Mouse (Mus musculus): ENCODE measurements around the gene Myo5c. TPM values are rescaled to one million over a fixed set of nuclear protein-coding genes. Genes with fewer than 3 reads are reported as not detected.

Myo5c gene
- total and polyA plus RNA-seq, 3 experiments: 0.13 TPM; not detected in 2

DNA sequence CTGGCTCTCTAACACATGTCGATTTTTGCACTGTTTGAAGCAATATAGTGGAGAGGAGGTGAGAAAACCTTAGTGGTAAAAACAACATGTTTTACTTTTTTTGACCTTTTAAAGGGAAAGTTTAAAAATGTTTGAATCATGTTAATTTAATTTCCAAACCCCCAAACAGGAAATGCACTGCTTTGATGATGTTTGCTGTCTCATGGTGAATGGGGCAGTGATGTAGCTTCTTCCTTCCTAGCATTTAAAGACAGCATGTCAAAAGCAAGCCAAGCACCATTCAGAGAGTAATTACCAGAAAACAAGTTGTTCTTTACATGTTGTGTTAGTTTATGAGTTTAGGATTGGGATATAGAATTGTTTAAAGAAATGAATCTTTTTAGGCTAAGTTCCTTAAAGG is 22.6 kb upstream of the Myo5c start:
- Histone ChIP-seq H3K4me1 (ENCODE audit: control insufficient read depth in 1 of 2, insufficient read depth in 2 of 2, low read length in 2 of 2) (no peaks in the 10 kb centered on the region), H3K79me2 (ENCODE audit: control insufficient read depth, insufficient read depth, low read length, poor library complexity) (no peaks in the 10 kb centered on the region), H3K36me3 (ENCODE audit: control insufficient read depth in 1 of 2, insufficient read depth in 2 of 2, low read length in 2 of 2) (no peaks in the 10 kb centered on the region; a peak in 1 of 4 replicates), H3K4me3 (ENCODE audit: control insufficient read depth in 1 of 2, insufficient read depth in 1 of 2, low read depth in 2 of 2, low read length in 2 of 2) (no peak overlapping the region), H3K9me3 (replicated peaks; ENCODE audit: insufficient read depth, low read length) (no peaks in the 10 kb centered on the region), H3K27me3 (ENCODE audit: control insufficient read depth in 1 of 2, insufficient read depth in 2 of 2, low read length in 2 of 2) (no peaks in the 10 kb centered on the region), H3K27ac (ENCODE audit: control insufficient read depth, low read depth, low read length) (no peak overlapping the region), H3K9ac (ENCODE audit: control insufficient read depth, low read depth, low read length, poor library complexity, severe bottlenecking) (no peak overlapping the region)
- DNase-seq (ENCODE audit: low read depth, low spot score): no peak
- TF ChIP-seq SMC3 (IDR thresholded peaks at IDR 0.05; ENCODE audit: low read depth, low read length) (no peak), POLR2AphosphoS2 (IDR thresholded peaks at IDR 0.05; ENCODE audit: low read length) (no peak), ETS1 (IDR thresholded peaks at IDR 0.05; ENCODE audit: low read depth, low read length) (no peak), POLR2AphosphoS5 (IDR thresholded peaks at IDR 0.05; ENCODE audit: borderline replicate concordance, low read depth, low read length) (no peak)

DNA sequence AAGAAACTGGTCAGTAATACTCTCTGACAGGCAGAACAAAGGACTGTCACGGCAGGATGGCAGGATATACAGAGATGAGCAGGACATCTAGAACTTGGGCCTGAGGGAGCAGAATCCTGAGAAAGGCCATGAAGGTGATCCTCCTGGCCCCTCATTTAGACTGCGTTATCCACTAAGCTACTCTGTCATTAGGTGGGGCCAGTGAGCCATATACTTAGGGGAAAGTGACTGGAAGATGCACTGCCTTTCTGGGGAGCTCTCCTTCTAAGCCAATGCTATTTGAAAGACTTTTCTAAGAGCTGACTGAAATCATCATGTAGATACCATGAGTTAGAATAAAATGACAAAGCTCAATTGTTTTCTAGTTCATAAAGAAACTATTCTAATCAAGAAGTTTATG is 21.6 kb upstream of the Myo5c start:
- DNase-seq (ENCODE audit: low read depth, low spot score): no peak
- no peaks in the 10 kb centered on the region for H3K79me2 ChIP-seq (ENCODE audit: control insufficient read depth, insufficient read depth, low read length, poor library complexity)
- TF ChIP-seq RAD21 (IDR thresholded peaks at IDR 0.05; ENCODE audit: low read depth, low read length) (peak; percentile 9), SMC3 (IDR thresholded peaks at IDR 0.05; ENCODE audit: low read depth, low read length) (0 out of 2 replicates have a peak, but pooled peaks have one; percentile 10), CTCF (IDR thresholded peaks at IDR 0.05 in 2 of 3, conservative IDR thresholded peaks at IDR 0.05 in 1 of 3; ENCODE audit: control insufficient read depth in 1 of 3, insufficient read depth in 1 of 3, low read depth in 2 of 3, low read length in 3 of 3, poor library complexity in 1 of 3, severe bottlenecking in 1 of 3) (peak in 1 of 3 experiments; percentile 10; a peak in 1 of 6 replicates), TCF12 (IDR thresholded peaks at IDR 0.05; ENCODE audit: low read depth, low read length) (no peak)
- H3K9me3 ChIP-seq (replicated peaks; ENCODE audit: insufficient read depth, low read length): no peaks in the 10 kb centered on the region
- no peaks in the 10 kb centered on the region; a peak in 1 of 4 replicates for H3K36me3 ChIP-seq (ENCODE audit: control insufficient read depth in 1 of 2, insufficient read depth in 2 of 2, low read length in 2 of 2)
- no peak overlapping the region for H3K4me3 ChIP-seq (ENCODE audit: control insufficient read depth in 1 of 2, insufficient read depth in 1 of 2, low read depth in 2 of 2, low read length in 2 of 2)
- no peaks in the 10 kb centered on the region for H3K4me1 ChIP-seq (ENCODE audit: control insufficient read depth in 1 of 2, insufficient read depth in 2 of 2, low read length in 2 of 2)
- no peak overlapping the region for H3K27ac ChIP-seq (ENCODE audit: control insufficient read depth, low read depth, low read length)
- H3K27me3 ChIP-seq (ENCODE audit: control insufficient read depth in 1 of 2, insufficient read depth in 2 of 2, low read length in 2 of 2): no peaks in the 10 kb centered on the region
- no peak overlapping the region for H3K9ac ChIP-seq (ENCODE audit: control insufficient read depth, low read depth, low read length, poor library complexity, severe bottlenecking)

DNA sequence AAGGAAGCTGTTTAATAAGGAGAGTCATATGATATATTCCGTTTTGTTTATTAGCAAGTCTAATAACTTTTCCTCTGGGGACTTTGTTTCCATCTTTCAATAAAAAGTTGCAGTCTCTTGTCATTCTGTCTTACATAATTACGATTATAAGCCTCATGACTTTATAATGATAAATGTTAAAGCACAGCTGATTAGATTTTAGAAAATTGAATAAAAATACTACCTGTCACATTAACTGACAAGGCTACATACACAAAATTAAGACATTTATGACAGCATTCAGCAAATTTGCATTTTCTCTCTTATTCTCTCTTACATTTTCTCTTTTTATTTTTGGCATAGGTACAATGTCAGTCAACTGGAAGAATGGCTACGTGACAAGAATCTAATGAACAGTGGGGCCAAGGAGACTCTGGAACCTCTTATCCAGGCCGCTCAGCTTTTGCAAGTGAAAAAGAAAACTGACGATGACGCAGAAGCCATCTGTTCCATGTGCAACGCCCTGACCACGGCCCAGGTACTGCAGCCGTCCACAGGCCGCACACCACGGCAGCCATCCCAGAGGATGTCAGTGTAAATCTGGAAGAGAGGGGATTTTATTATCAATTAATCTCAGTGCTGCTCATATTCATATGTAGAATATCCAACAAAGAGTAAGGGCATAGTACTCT is 16.9 kb upstream of the Myo5c start:
- H3K4me1 ChIP-seq (ENCODE audit: control insufficient read depth in 1 of 2, insufficient read depth in 2 of 2, low read length in 2 of 2): no peaks in the 10 kb centered on the region
- H3K9ac ChIP-seq (ENCODE audit: control insufficient read depth, low read depth, low read length, poor library complexity, severe bottlenecking): no peak overlapping the region
- no peak overlapping the region for H3K4me3 ChIP-seq (ENCODE audit: control insufficient read depth in 1 of 2, insufficient read depth in 1 of 2, low read depth in 2 of 2, low read length in 2 of 2)
- no peaks in the 10 kb centered on the region for H3K27me3 ChIP-seq (ENCODE audit: control insufficient read depth in 1 of 2, insufficient read depth in 2 of 2, low read length in 2 of 2)
- H3K27ac ChIP-seq (ENCODE audit: control insufficient read depth, low read depth, low read length): no peak overlapping the region
- no peaks in the 10 kb centered on the region for H3K9me3 ChIP-seq (replicated peaks; ENCODE audit: insufficient read depth, low read length)
- no peak for DNase-seq (ENCODE audit: low read depth, low spot score)
- H3K79me2 ChIP-seq (ENCODE audit: control insufficient read depth, insufficient read depth, low read length, poor library complexity): no peaks in the 10 kb centered on the region
- no peaks in the 10 kb centered on the region; a peak in 1 of 4 replicates for H3K36me3 ChIP-seq (ENCODE audit: control insufficient read depth in 1 of 2, insufficient read depth in 2 of 2, low read length in 2 of 2)
- TF ChIP-seq SMC3 (IDR thresholded peaks at IDR 0.05; ENCODE audit: low read depth, low read length): no peak

DNA sequence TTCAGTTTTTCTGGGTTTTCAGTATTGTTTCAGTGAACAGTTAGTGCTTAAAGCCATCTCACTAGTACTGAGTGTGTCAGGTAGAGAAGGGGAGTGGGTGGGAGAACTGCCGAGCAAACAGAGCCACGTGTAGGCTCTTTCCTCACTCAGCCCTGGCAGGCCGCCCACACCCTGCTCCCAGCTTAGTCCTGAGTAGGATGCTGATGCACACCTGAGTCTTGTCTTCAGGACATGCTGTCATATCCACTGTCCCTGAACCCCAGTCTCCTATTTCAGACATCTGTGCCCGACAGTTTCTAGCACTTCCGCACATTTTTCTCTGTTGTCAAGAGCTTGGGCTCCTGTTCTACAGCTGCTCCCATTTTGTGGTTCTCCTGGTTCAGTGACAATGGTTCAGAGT is 11.9 kb upstream of the Myo5c start:
- Histone ChIP-seq H3K27ac (ENCODE audit: control insufficient read depth, low read depth, low read length) (no peak overlapping the region), H3K9ac (ENCODE audit: control insufficient read depth, low read depth, low read length, poor library complexity, severe bottlenecking) (no peak overlapping the region), H3K9me3 (replicated peaks; ENCODE audit: insufficient read depth, low read length) (no peaks in the 10 kb centered on the region), H3K4me3 (ENCODE audit: control insufficient read depth in 1 of 2, insufficient read depth in 1 of 2, low read depth in 2 of 2, low read length in 2 of 2) (no peak overlapping the region), H3K79me2 (ENCODE audit: control insufficient read depth, insufficient read depth, low read length, poor library complexity) (no peaks in the 10 kb centered on the region), H3K4me1 (ENCODE audit: control insufficient read depth in 1 of 2, insufficient read depth in 2 of 2, low read length in 2 of 2) (no peaks in the 10 kb centered on the region), H3K36me3 (ENCODE audit: control insufficient read depth in 1 of 2, insufficient read depth in 2 of 2, low read length in 2 of 2) (no peaks in the 10 kb centered on the region), H3K27me3 (ENCODE audit: control insufficient read depth in 1 of 2, insufficient read depth in 2 of 2, low read length in 2 of 2) (no peaks in the 10 kb centered on the region)
- no peak for TF ChIP-seq TAL1 (IDR thresholded peaks at IDR 0.05; ENCODE audit: low read length)
- no peak for TF ChIP-seq MYC (IDR thresholded peaks at IDR 0.05; ENCODE audit: low read depth, low read length)
- TF ChIP-seq MAZ (IDR thresholded peaks at IDR 0.05; ENCODE audit: low read depth, low read length): no peak
- no peak for TF ChIP-seq SIN3A (IDR thresholded peaks at IDR 0.05; ENCODE audit: low read length)
- TF ChIP-seq UBTF (IDR thresholded peaks at IDR 0.05; ENCODE audit: borderline replicate concordance, insufficient read depth, low read depth, low read length): no peak
- TF ChIP-seq POLR2A (IDR thresholded peaks at IDR 0.05; ENCODE audit: control insufficient read depth in 1 of 2, insufficient read depth in 1 of 2, low read depth in 1 of 2, low read length in 2 of 2, poor library complexity in 1 of 2): no peak
- TF ChIP-seq JUND (IDR thresholded peaks at IDR 0.05; ENCODE audit: low read depth, low read length): no peak
- TF ChIP-seq ETS1 (IDR thresholded peaks at IDR 0.05; ENCODE audit: low read depth, low read length): no peak
- no peak for TF ChIP-seq NELFE (IDR thresholded peaks at IDR 0.05; ENCODE audit: low read depth, low read length)
- DNase-seq (ENCODE audit: low read depth, low spot score): no peak

All from MEL (cell line).